24 mouse cellular contexts compared by ENCODE assay signal in genomic region chr5:72863166-72863565, GRCm38 (mm10). TPM values are rescaled to one million over a fixed set of nuclear protein-coding genes. Genes with fewer than 3 reads are reported as not detected.
DNase-seq lines count a peak whose midpoint lies in the region; ATAC-seq and TF ChIP-seq lines count a peak whose summit lies in the region.
"Had no signal": no experiment of that assay in that cellular context is flagged by ENCODE, and none has a peak within 500 bp of the region (broad histone marks: within the 10 kb centered on the region; RNA-seq: fewer than 3 reads in every experiment).

No protein-coding gene starts in this region.

- H3K4me1 ChIP-seq in liver, postnatal 0 days (ENCODE audit: insufficient read depth): peaks cover 29% of the 10 kb centered on the region

- ATAC-seq in megakaryocyte progenitor cell, adult 5-6 weeks (replicated peaks; ENCODE audit: poor library complexity): peak; percentile 30
- ATAC-seq in liver, postnatal 0 days: no peak
- ATAC-seq: intestine, embryonic 16.5 days; midbrain, embryonic 16.5 days had no signal

- no peaks in the 10 kb centered on the region for H3K36me3 ChIP-seq in liver, postnatal 0 days (replicated peaks; ENCODE audit: insufficient read depth, low read length)
- H3K36me3 ChIP-seq: embryonic facial prominence, embryonic 15.5 days; hindbrain, embryonic 15.5 days; limb, embryonic 12.5 days; liver, embryonic 13.5 days; lung, embryonic 15.5 days had no signal

- no peak overlapping the region for H3K27ac ChIP-seq in liver, postnatal 0 days (ENCODE audit: low read depth)
- H3K27ac ChIP-seq: embryonic facial prominence, embryonic 15.5 days; heart, embryonic 13.5 days; hindbrain, embryonic 15.5 days; kidney, embryonic 15.5 days; limb, embryonic 12.5 days; liver, embryonic 13.5 days; lung, embryonic 15.5 days had no signal

- H3K4me2 ChIP-seq in liver, postnatal 0 days (ENCODE audit: low read depth, low read length): no peak overlapping the region
- H3K4me2 ChIP-seq: embryonic facial prominence, embryonic 15.5 days; heart, embryonic 13.5 days; hindbrain, embryonic 15.5 days; kidney, embryonic 15.5 days; limb, embryonic 12.5 days; liver, embryonic 13.5 days; lung, embryonic 15.5 days had no signal

- WGBS in liver, postnatal 0 days (ENCODE audit: insufficient replicate concordance): 73% methylated on average over 9 of the region's 9 CpGs

- peak; percentile 28 for DNase-seq in CD4-positive helper T cell, adult 2 months (ENCODE audit: low read depth, low spot score)
- DNase-seq in R1 (ENCODE audit: low read depth, low spot score): peak; percentile 50
- DNase-seq in thymus, postnatal 25 days: peak; percentile 31
- no peak for DNase-seq in neural tube, embryonic 10.5 days (ENCODE audit: extremely low spot score, low spot score)
- DNase-seq in right cerebral cortex, postnatal 4 days: no peak
- DNase-seq in liver, postnatal 0 days: no peak
- DNase-seq: cerebellum, adult 2 months; cerebellum, postnatal 36 days; gastrocnemius, postnatal 10 days; heart, adult 18-20 months; heart, postnatal 4 days; kidney, postnatal 4 days; layer of hippocampus, adult 9-11 months; liver, embryonic 13.5 days; retina, postnatal 1 day had no signal

- no peaks in the 10 kb centered on the region for H3K9me3 ChIP-seq in liver, postnatal 0 days (ENCODE audit: low read length)
- H3K9me3 ChIP-seq: embryonic facial prominence, embryonic 15.5 days; hindbrain, embryonic 15.5 days; kidney, embryonic 15.5 days; liver, embryonic 13.5 days; lung, embryonic 15.5 days had no signal

- TF ChIP-seq EP300 in liver, postnatal 0 days (IDR thresholded peaks at IDR 0.05; ENCODE audit: low read depth): no peak

- no peak overlapping the region for H3K9ac ChIP-seq in liver, postnatal 0 days (replicated peaks)
- H3K9ac ChIP-seq: embryonic facial prominence, embryonic 15.5 days; heart, embryonic 13.5 days; hindbrain, embryonic 15.5 days; kidney, embryonic 15.5 days; limb, embryonic 12.5 days; liver, embryonic 13.5 days; lung, embryonic 15.5 days had no signal

- no peak for TF ChIP-seq CTCF in liver, postnatal 0 days (IDR thresholded peaks at IDR 0.05; ENCODE audit: low read depth)

- H3K4me3 ChIP-seq in liver, postnatal 0 days (ENCODE audit: low read depth, low read length): no peak overlapping the region
- H3K4me3 ChIP-seq: embryonic facial prominence, embryonic 15.5 days; heart, embryonic 13.5 days; hindbrain, embryonic 15.5 days; kidney, embryonic 15.5 days; limb, embryonic 12.5 days; liver, embryonic 13.5 days; lung, embryonic 15.5 days had no signal

- H3K27me3 ChIP-seq in liver, postnatal 0 days (ENCODE audit: insufficient read depth, low read length): no peaks in the 10 kb centered on the region

RNA-seq across cellular contexts. Expression of gene Tec, which starts 5.1 kb away (rescaled TPM):
- total RNA-seq in megakaryocyte progenitor cell, adult 5-6 weeks (2015): 23.4 and 23.5 TPM in 2 replicates
- 33.4 and 42.2 TPM in 2 replicates for total RNA-seq in megakaryocyte progenitor cell, adult 5-6 weeks (2017)
- polyA plus RNA-seq in liver, postnatal 0 days (2015; fragmentation: Nextera tagmentation; extraction: Ambion mirVana): 7.5 and 9.2 TPM in 2 replicates

RNA-seq across cellular contexts. Expression of gene Slain2, which starts 50.9 kb away (rescaled TPM):
- 43.2 and 48.5 TPM in 2 replicates for total RNA-seq in megakaryocyte progenitor cell, adult 5-6 weeks (2015)
- 48.0 and 58.0 TPM in 2 replicates for total RNA-seq in megakaryocyte progenitor cell, adult 5-6 weeks (2017)
- polyA plus RNA-seq in liver, postnatal 0 days (2015; fragmentation: Nextera tagmentation; extraction: Ambion mirVana): 4.2 and 5.5 TPM in 2 replicates

Comparison
In these comparisons a context has a peak if more than half of its experiments do, and no peak if none do; other contexts are left out.
1. DNase-seq: peak in CD4-positive helper T cell, adult 2 months (single experiment), R1 (single experiment) and thymus, postnatal 25 days (single experiment); none in neural tube, embryonic 10.5 days (single experiment), right cerebral cortex, postnatal 4 days (single experiment) and liver, postnatal 0 days (single experiment).